Mouse (Mus musculus) gastrocnemius, postnatal 10 days (tissue): ENCODE results near the gene Slc6a2. TPM values are rescaled to one million over a fixed set of nuclear protein-coding genes. Genes with fewer than 3 reads are reported as not detected.
A peak's percentile ranks its signal among the peaks of the same experiment; 100 is the strongest.

Experiments used
- DNase-seq: peaks from one replicate; pipeline ENCODE4 v3.0.0; 2021; ENCODE audit warnings: mixed read lengths
- long read RNA-seq, 2 experiments: library from polyadenylated mRNA; stranded (forward); transcript quantifications; one replicate each; pipeline ENCODE4 v2.0.0; 2021
- total RNA-seq, 2 experiments: library from RNA; stranded (reverse); gene quantifications; 2 replicates each; pipeline ENCODE4 v1.2.3; 2021

Gene Slc6a2
- total RNA-seq = under 1 TPM; 0.47 to 0.70 TPM
- long read RNA-seq, experiment 1 = 0 reads
- long read RNA-seq, experiment 2, partial matches to known transcripts = 0 of 2 reads
- long read RNA-seq, experiment 2, other reads (novel, unspliced or antisense) = 2 of 2 reads

GRCm38 (mm10) chr8:92959779-92960178 is at the start of gene Slc6a2:
Gene Slc6a2 (plus strand): TSS chr8:92960079.
- no peak for DNase-seq

- no peak for DNase-seq
Observed at GRCm38 (mm10) chr8:92911477-92911876, 48.4 kb upstream of the Slc6a2 start.

GRCm38 (mm10) chr8:92913396-92913795 is 46.5 kb upstream of the Slc6a2 start:
- DNase-seq = no peak

DNA sequence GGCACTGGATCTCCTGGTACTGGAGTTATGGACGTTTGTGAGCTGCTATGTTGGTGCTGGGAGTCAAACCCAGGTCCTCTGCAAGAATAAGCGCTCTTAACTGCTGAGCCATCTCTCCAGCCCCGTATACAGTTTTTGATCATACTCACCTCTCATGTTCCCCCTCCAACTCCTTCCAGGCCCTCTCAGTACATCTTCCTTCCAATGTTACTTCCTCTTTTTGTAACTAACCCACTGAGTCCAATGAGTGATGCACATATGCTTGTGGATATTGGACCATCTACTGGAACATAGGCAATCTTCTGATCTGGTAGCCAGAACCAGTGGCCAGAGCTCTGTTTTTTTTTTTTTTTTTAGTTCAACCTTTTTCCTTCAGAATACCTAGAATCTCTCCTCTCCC is 43.8 kb upstream of the Slc6a2 start:
- DNase-seq = no peak

DNA sequence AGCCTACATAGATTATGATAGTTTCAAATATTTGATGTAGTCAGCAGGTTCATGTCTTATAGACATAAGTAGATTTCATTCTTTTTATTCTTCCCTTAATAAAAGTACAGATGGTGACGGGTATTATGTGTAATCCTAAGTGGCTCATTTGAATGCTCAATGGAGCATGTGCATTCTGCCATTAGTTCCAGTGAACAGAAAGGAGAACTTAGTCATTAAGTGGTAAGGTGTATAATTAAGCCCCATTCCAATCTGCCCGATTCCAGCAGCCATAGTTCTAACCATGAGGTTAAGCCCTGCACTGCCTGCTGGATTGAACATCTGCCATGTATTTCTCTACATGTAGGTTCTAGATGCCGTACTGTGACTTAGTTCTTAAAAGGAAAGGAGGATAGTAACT is 38.1 kb upstream of the Slc6a2 start:
- DNase-seq = no peak

- DNase-seq = no peak
Observed at GRCm38 (mm10) chr8:92928986-92929385, 30.9 kb upstream of the Slc6a2 start.

- DNase-seq = no peak
Observed at GRCm38 (mm10) chr8:92938056-92938455, 21.8 kb upstream of the Slc6a2 start.

DNA sequence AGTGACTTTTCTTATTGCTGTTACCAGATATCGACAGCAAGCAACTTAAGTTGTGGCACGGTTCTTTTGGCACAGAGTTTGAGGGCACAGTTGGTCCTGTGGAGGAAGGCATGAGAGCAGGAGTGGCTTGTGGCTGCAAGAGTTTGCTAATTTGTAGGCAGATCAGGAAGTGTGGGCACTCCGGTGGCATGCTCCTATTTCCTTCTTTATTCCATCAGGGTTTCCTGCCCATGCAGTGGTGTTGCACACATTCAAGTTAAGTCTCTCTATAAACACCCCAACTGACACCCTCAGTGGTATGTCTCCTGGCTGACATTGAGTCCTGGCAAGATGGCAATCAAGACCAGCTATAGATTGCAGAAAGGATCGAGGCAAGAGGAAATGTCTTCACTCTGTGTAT is 10.8 kb upstream of the Slc6a2 start:
- no peak for DNase-seq

- DNase-seq = no peak
Observed at GRCm38 (mm10) chr8:92950639-92951371, 9.1 kb upstream of the Slc6a2 start.

GRCm38 (mm10) chr8:92954044-92954443 is 5.8 kb upstream of the Slc6a2 start:
- no peak for DNase-seq

DNA sequence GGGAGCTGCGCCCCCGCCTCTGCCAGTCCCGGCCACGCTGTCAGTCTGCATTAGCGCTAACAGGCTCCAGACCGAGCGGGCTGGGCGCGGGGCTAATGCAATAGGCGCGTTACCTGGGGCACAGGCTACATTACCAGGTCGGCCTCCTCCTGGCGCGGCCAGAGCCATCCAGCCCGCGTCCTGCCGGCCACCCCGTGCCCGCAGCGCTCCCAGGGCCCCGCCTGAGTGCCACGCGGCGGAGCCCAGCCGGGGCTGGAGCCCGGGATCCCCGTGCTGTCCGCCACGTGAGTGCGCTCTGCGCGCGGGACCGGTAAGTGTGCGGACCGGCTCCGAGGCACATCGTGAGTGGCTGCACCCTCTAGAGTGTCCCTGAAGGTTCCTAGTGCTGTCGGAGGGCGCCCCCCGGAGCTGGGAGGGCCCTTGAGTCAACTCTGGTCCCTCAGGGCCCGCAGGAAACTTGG is 602 bp downstream of the Slc6a2 start:
- peak; percentile 16 for DNase-seq

GRCm38 (mm10) chr8:92961088-92961487 is 1.2 kb downstream of the Slc6a2 start:
- peak; percentile 10 for DNase-seq

DNA sequence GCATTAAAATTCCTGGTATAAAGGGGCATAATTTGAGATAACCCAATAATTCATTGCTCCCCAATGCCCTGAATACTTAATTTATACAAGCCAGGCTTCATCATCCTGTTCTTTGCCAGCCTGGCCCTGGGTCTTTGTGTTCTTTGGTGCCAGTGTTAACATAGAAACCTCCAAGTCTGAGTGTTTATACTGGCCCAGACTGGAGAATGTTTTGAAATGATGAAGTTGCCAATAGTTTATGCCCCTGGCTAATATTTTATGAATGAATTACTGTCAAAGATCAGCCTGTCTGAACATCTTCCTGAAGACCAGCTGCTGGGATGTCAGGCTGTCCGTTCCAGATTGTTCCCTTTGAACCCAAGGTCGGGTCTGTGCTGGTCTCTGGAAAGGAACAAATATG is 4.7 kb downstream of the Slc6a2 start:
- no peak for DNase-seq

DNA sequence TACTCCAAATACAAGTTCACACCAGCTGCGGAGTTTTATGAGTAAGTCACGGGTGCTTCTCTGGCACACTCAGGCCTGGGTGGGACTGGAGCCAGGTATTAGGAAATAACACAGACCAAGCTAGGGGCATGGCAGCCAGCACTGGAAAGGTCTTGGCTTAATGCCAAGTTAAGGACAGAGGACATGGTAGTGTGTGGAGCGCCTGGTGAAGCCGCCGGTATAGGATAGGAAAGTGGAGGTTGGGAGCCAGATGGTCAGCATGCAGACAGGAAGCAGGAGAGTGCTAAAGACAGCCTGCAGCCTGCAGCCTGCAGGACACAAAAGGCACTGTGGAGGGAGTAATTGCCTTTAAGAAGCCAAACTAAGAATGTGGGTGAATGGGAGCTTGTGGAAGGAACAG is 13.1 kb downstream of the Slc6a2 start:
- DNase-seq = peak; percentile 59

DNA sequence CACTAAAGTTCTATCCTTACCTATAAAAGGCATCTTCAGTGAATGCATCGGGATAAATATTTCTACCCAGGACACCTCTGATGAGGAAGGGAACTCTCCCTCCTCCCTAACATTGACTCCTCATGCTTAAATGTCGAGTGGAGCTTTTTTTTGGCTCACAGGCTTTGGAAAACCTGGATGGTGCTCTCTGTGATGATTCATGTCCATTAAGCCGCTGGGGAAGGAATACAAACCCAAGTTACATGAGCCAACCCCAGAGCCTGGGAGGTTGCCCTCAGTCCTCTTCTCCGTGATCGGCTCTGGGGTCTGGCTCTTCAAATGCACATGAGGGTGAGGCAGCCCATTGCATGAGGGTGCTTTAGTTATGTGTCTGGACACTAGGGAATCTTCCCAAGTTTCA is 16.8 kb downstream of the Slc6a2 start:
- no peak for DNase-seq

DNA sequence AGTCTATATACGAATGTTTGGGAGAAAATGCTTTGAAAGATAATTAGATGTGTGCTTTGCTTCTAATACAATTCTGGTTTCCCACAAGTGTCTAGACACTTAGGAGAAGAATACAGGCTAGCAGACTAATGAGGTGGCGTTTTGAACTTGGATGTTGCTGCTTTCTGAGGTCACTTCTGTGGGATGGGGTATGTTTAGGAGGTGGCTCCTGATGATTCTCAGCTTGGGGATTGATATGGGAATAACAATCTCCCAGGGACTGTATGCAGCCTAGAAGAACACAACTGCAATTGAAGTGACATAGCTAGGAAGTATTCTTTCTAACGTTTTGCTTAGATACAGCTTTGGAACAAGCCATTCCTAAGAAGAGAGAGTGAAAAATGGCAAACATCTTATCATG is 22.6 kb downstream of the Slc6a2 start:
- DNase-seq = no peak

DNA sequence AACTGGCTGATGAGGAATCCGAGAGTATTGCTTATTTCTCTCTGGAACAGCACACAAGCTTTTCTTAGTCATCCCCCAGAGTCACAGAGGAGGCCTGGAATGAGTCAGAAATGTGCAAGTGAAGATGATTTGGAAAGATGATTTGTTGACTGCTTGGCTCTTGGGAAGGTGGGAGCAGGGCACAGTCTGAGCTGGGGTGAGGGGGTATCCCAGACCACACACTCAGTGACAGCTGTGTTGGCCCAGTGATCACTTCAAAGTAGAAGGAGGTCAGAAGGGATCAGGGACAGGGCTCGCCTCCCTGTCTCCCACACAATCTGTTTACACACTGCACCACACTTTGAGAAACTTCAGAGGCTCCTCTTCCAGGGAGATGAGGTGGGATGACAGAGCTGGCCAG is 24.5 kb downstream of the Slc6a2 start:
- DNase-seq = no peak

DNA sequence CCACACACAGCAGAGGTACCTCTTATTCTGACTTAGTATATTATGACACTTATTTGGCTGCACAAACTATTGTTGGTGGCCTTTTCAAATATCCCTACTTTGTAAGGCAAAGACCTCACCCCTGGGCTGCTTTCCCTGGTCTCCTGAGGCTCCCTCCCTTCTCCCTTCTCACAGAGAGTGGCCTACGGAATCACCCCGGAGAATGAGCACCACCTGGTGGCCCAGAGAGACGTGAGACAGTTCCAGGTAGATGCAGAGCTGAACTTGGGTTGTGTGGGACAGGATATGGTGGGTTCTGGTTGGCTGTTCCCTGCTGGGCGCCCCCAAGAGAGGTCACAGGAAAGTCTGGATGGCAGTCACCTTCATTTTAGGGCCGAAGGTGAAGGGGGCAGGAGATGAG is 37.0 kb downstream of the Slc6a2 start:
- DNase-seq = peak; percentile 47

DNA sequence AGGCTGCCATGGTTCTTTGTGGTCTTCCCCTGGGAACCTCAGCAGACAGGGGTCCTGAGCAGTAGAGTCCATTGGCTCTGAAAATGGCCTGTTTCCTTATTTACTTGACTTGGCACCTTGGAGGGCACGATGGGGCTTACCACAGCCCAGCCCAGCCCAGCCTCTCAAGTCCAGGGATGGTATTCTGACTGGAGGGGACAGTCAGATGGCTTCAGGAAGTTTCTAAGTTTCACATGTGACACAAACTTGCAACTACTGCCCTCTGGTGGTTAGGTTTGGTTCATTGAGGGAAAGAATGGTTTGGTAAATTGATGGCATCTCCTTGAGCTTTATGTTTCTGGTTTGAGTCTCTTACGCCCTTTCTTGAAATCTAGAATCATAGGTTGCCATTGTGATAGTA is 38.7 kb downstream of the Slc6a2 start:
- DNase-seq = peak; percentile 54

GRCm38 (mm10) chr8:93010286-93010685 is 50.4 kb downstream of the Slc6a2 start:
- DNase-seq = peak; percentile 36

DNA sequence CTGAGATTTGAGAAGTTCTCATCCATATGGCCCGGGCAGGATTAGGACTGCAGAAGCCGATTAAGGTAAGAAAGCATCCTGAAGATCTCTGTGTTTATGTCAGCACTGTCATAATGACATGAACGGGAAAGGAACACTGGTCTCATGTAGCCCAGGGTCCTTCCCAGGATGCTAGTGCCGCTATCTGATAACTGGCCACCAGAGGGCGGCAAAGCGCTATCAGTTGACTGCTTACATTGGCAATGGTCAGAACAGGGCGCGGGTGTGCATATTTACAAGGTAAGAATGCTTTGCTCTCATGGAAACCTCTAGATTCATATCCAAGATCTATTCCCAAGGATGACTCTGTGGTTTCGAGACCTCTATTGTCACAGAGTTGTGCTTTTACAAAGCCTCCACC is 51.6 kb downstream of the Slc6a2 start:
- peak; percentile 90 for DNase-seq

DNA sequence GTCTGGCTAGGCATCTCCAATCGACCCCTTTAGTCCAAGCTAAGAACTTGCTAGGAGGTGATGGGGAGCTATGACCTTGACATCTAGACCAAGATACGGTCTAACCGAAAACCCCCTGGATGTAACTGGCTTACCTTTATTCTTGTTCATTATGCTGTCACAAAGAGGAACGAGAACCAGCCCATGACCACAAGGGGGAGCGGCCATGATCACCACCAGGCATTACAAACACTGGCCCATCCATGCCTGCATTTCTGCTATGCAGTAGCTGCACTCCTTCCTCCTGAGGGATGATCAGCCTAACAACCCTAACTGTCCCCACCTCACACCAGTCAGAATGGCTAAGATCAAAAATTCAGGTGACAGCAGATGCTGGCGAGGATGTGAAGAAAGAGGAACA is 52.3 kb downstream of the Slc6a2 start:
- no peak for DNase-seq

DNA sequence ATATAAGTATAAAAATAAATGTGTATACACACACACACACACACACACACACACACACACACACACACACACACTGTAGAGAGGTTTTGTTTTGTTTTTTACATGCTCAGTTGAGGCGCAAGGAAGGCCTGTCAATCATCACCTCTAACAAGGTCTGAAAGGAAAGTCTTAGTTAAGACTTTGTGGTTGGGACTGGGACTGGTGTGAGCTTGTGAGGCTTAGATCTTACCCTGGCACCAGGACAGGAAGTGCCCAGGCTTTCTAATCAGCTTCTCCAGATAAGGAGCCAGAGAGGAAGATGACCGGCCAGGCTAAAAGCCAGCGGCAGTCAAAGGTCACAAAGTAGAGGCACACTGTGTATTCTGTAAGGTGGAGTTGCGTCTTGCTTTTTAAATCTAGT is 54.4 kb downstream of the Slc6a2 start:
- DNase-seq = no peak

DNA sequence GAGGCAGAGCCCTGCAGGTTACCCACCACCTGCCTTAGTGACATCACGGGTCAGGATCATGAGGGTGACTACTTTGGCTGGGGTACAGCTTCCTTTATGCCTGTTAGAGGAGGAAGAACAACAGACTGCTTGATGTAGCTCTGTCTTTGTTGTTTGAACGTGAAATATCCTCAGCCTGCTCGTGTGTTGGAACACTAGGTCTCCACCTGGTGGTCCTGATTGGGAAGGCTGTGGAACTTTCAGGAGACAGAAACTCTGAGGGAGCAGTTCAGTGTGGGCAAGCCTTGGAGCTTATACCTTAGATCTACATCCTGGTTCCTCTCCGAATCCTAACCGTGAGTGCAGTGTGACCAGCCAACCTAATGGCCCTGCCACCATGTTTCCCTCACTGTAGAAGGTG is 61.9 kb downstream of the Slc6a2 start:
- DNase-seq = no peak
